Mouse (Mus musculus): ENCODE measurements around the gene Sept11. TPM values are rescaled to one million over a fixed set of nuclear protein-coding genes. Genes with fewer than 3 reads are reported as not detected.

Gene Sept11
- polyA plus RNA-seq, 1 experiment from 2014 or later = 172 TPM

- no peak overlapping the region for H3K4me2 ChIP-seq (replicated peaks)
- peaks cover 41% of the 10 kb centered on the region for H3K36me3 ChIP-seq
- no peak overlapping the region for H3K4me3 ChIP-seq (replicated peaks)
- H3K9ac ChIP-seq (replicated peaks) = no peak overlapping the region
- no peaks in the 10 kb centered on the region for H3K9me3 ChIP-seq
- no peak for ATAC-seq
- no peak overlapping the region for H3K27ac ChIP-seq
- H3K4me1 ChIP-seq (replicated peaks) = peaks cover 4% of the 10 kb centered on the region
- 93% methylated on average over 3 of the region's 3 CpGs for WGBS
- no peaks in the 10 kb centered on the region for H3K27me3 ChIP-seq
Observed at GRCm38 (mm10) chr5:93198232-93198631, 105.0 kb downstream of the Sept11 start.

GRCm38 (mm10) chr5:93201181-93201580 is 107.9 kb downstream of the Sept11 start:
- Histone ChIP-seq H3K36me3 (peaks cover 35% of the 10 kb centered on the region), H3K4me1 (replicated peaks) (peaks cover 17% of the 10 kb centered on the region), H3K27me3 (no peaks in the 10 kb centered on the region), H3K27ac (no peak overlapping the region), H3K4me3 (replicated peaks) (no peak overlapping the region), H3K9ac (replicated peaks) (no peak overlapping the region), H3K4me2 (replicated peaks) (no peak overlapping the region), H3K9me3 (no peaks in the 10 kb centered on the region)
- no peak for ATAC-seq
- WGBS = 95% methylated on average over 1 of the region's 1 CpGs

DNA sequence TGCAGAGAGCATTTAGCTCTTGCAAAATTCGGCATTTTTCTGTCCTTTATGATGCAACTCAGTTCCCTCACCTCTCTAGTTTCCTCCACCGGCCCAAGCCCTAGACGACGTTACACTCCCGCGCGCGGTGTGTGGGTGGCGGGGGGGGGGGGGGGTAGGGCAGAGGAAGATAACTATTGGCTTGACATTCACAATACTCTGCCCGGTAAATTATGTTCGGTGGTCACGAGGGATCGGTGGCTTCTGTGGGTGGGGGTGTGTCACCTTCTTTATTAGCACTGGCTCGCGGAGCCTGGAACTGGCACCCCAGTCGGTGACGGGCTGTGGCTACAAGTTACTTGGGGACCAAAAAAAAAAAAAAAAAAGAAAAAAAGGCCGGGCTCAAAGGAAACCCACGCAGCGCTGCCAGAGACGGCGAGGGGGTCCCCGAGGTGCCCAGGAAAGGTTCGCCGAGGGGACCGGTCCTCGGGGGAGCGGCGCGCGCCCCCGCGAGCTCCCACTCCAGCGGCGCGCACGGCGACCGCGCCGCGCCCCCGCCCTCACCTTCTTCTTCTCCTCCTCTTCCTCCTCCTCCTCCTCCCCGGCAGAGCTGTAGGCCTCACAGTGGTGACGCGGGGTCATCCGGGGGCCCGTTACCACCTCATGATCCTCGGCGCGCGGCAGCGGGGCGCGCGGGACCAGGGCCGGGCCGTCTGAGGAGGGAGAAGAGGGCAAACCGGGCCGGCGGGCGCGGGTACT is 112.3 kb downstream of the Sept11 start:
- Histone ChIP-seq H3K4me3 (replicated peaks) (peak overlapping the region; percentile 95), H3K4me1 (replicated peaks) (peaks cover 26% of the 10 kb centered on the region), H3K36me3 (peaks cover 8% of the 10 kb centered on the region), H3K27ac (peak overlapping the region; percentile 93), H3K4me2 (replicated peaks) (peak overlapping the region; percentile 84), H3K27me3 (no peaks in the 10 kb centered on the region), H3K9me3 (no peaks in the 10 kb centered on the region), H3K9ac (replicated peaks) (peak overlapping the region; percentile 97)
- under 1% methylated on average over 55 of the region's 63 CpGs for WGBS
- peak; percentile 71 for ATAC-seq

DNA sequence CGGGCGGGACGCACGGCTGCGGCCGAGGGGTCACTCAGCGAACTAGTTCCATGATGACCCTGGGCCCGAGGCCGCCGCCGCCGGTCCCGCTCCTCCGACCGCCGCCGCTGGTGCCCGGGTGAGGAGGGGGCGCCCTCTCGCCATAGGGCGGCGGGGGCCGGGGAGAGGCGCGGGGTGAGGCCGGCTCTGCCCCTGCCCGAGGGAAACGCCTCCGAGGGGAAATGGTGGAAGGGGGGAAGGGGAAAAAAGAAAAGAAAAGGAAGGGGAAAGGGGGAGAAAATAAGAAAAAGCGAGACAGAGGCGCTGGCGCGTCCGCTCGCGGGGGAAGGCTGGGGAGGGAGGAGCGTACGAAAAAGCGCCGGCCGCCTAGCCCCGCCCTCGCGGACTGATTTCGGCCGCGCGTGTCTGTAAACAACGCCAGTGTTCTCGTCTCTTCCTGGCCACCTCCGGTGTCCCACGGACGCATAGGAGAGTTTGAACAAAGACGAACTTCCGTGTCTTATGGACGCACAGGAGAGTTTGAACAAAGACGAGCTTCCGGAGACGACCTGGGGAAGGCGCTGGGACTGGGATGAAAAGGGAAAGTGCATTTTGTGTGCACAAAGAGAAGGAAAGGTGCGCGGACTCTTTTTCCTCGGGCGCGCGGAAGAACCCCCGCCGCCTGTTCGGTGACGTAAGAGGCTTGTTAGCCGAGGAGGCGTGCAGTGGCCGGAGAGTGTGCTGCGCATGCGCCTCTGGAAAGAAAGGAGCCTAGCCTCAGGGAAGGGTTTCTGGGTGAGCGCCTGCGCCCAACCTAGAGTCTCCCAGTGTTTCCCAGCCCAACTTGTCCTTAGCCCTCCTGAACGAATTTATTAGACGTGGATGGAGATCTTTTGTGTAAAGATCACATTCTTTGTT is 113.1 kb downstream of the Sept11 start, which contains the start of the genes Ccni and 2010109A12Rik:
Ccni (minus strand) TSS at position 387 of the 897 bp plus-strand sequence.
2010109A12Rik (plus strand) TSS at position 410 of the 897 bp plus-strand sequence.
- Histone ChIP-seq H3K9ac (replicated peaks) (peak within 1 kb of the TSS; percentile 97), H3K4me2 (replicated peaks) (peak within 1 kb of the TSS; percentile 84), H3K9me3 (no peaks in the 10 kb centered on the region), H3K27ac (peak within 1 kb of the TSS; percentile 93), H3K27me3 (no peaks in the 10 kb centered on the region), H3K36me3 (peaks cover 3% of the 10 kb centered on the region; the same call in 1 of the 2 replicates), H3K4me1 (replicated peaks) (peaks cover 26% of the 10 kb centered on the region), H3K4me3 (replicated peaks) (peak within 1 kb of the TSS; percentile 95)
- under 1% methylated on average over 79 of the region's 79 CpGs for WGBS
- ATAC-seq = peak; percentile 97

- 6% methylated on average over 6 of the region's 6 CpGs for WGBS
- Histone ChIP-seq H3K4me2 (replicated peaks) (peak overlapping the region; percentile 84), H3K36me3 (no peaks in the 10 kb centered on the region), H3K9ac (replicated peaks) (peak overlapping the region; percentile 97), H3K27me3 (no peaks in the 10 kb centered on the region), H3K4me1 (replicated peaks) (peaks cover 26% of the 10 kb centered on the region), H3K27ac (peak overlapping the region; percentile 93), H3K9me3 (no peaks in the 10 kb centered on the region), H3K4me3 (replicated peaks) (peak overlapping the region; percentile 95)
- peak; percentile 32; the same call in 1 of the 2 replicates for ATAC-seq
Observed at GRCm38 (mm10) chr5:93207006-93207348, 113.7 kb downstream of the Sept11 start.

DNA sequence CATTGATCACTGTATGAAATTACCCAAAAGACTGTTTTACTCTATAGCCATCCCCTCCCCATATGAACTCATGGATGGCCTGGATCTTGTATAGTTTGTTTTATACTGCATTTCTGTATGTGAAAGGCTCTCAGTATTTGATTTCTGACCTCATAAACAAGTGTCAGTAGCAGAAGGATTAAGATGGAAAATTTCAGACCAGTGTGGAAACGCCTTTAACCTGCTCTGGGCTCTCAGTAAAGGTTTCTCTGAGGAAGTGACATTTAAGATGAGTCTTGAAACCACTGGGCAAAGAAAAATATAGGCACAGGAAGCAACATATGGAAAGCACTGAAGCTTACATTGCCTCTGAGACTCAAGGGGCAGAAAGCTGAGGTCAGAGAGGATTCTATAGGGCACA is 114.3 kb downstream of the Sept11 start:
- Histone ChIP-seq H3K9ac (replicated peaks) (no peak overlapping the region; the same call in 1 of the 2 replicates), H3K4me2 (replicated peaks) (peak overlapping the region; percentile 84; the same call in 1 of the 2 replicates), H3K27ac (no peak overlapping the region), H3K36me3 (no peaks in the 10 kb centered on the region), H3K27me3 (no peaks in the 10 kb centered on the region), H3K4me1 (replicated peaks) (peaks cover 26% of the 10 kb centered on the region), H3K9me3 (no peaks in the 10 kb centered on the region), H3K4me3 (replicated peaks) (peak overlapping the region; percentile 95; the same call in 1 of the 2 replicates)
- ATAC-seq = no peak
- WGBS = 64% methylated on average over 1 of the region's 1 CpGs

- Histone ChIP-seq H3K27me3 (no peaks in the 10 kb centered on the region), H3K9ac (replicated peaks) (no peak overlapping the region), H3K36me3 (no peaks in the 10 kb centered on the region), H3K27ac (no peak overlapping the region), H3K4me3 (replicated peaks) (no peak overlapping the region), H3K9me3 (peaks cover 3% of the 10 kb centered on the region; the same call in 1 of the 2 replicates), H3K4me2 (replicated peaks) (no peak overlapping the region), H3K4me1 (replicated peaks) (no peaks in the 10 kb centered on the region)
- 84% methylated on average over 3 of the region's 3 CpGs for WGBS
- no peak for ATAC-seq
Observed at GRCm38 (mm10) chr5:93218375-93218774, 125.1 kb downstream of the Sept11 start.

- 75% methylated on average over 3 of the region's 3 CpGs for WGBS
- H3K4me1 ChIP-seq (replicated peaks) = no peaks in the 10 kb centered on the region
- H3K27ac ChIP-seq = no peak overlapping the region
- H3K9me3 ChIP-seq = peaks cover 3% of the 10 kb centered on the region; the same call in 1 of the 2 replicates
- no peak overlapping the region for H3K4me3 ChIP-seq (replicated peaks)
- no peak overlapping the region for H3K4me2 ChIP-seq (replicated peaks)
- ATAC-seq = no peak
- H3K36me3 ChIP-seq = no peaks in the 10 kb centered on the region
- H3K9ac ChIP-seq (replicated peaks) = no peak overlapping the region
- no peaks in the 10 kb centered on the region for H3K27me3 ChIP-seq
Observed at GRCm38 (mm10) chr5:93221661-93222060, 128.4 kb downstream of the Sept11 start.

DNA sequence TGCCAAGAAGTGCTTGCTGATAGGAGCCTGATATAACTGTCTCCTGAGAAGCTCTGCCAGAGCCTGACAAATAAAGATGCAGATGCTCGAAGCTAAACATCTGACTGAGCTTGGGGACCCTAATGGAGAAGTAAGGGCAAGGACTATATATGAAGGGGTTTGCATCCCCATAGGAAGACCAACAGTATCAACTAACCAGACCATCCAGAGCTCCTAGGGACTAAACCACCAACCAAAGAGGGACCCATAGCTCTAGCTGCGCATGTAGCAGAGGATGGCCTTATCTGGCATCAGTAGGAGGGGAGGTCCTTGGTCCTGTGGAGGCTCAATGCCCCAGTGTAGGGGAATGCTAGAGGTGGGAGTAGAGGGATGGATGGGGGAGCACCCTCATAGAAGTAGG is 131.3 kb downstream of the Sept11 start:
- Histone ChIP-seq H3K27ac (no peak overlapping the region), H3K9me3 (no peaks in the 10 kb centered on the region), H3K4me2 (replicated peaks) (no peak overlapping the region), H3K36me3 (no peaks in the 10 kb centered on the region), H3K4me3 (replicated peaks) (no peak overlapping the region), H3K4me1 (replicated peaks) (no peaks in the 10 kb centered on the region), H3K27me3 (no peaks in the 10 kb centered on the region), H3K9ac (replicated peaks) (no peak overlapping the region)
- 81% methylated on average over 2 of the region's 2 CpGs for WGBS
- no peak for ATAC-seq

Other genes with a start within 250 kb of the Sept11 start
- 0.06 TPM in 1 of 2 replicates, not detected in the other for gene Sowahb, start 48.4 kb upstream of the Sept11 start, polyA plus RNA-seq (2015; fragmentation: Nextera tagmentation; extraction: Ambion mirVana)
- 143 and 152 TPM in 2 replicates for gene Ccni, start 113.1 kb downstream of the Sept11 start, polyA plus RNA-seq (2015; fragmentation: Nextera tagmentation; extraction: Ambion mirVana)
- 2.4 and 3.5 TPM in 2 replicates for gene 2010109A12Rik, start 113.1 kb downstream of the Sept11 start, polyA plus RNA-seq (2015; fragmentation: Nextera tagmentation; extraction: Ambion mirVana)
- gene Ccng2, start 173.8 kb downstream of the Sept11 start, polyA plus RNA-seq (2015; fragmentation: Nextera tagmentation; extraction: Ambion mirVana) = 116 and 126 TPM in 2 replicates

Measured in midbrain, embryonic 13.5 days (tissue).